Mouse (Mus musculus) kidney, postnatal 36 days (tissue): ENCODE measurements around the gene 4930518I15Rik.
"Not testable (repeated sequence)": the region's sequence is repeated elsewhere in the genome, so short reads cannot be mapped to it uniquely, and the experiment has no call there.

Experiments used
- DNase-seq, 2 experiments: peaks; one replicate each; pipeline ENCODE4 v3.0.0; 2021 to 2022; ENCODE audit warnings: mixed read lengths in 2 of 2

4930518I15Rik gene

DNA sequence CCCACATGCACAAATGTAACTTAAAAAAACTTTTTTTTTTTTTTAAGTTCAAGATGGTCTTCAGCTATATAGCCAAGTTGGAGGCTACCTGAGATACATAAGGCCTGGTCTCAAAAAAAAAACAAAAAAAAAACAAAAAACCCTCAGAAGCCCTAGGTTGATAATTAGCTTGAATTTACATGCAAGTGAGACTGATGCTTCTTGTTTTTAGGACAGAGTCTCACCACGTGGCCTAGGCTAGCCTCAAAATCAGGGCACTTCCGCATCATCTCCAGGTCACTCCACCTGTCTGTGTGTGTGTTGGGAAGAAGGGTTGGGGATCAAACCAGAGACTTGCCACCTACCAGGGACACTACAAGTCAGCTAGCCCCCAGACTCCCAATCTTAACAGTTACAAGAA lies at the start of gene 4930518I15Rik:
4930518I15Rik (minus strand) TSS at position 112 of the 400 bp plus-strand sequence.
- no peak for DNase-seq

DNA sequence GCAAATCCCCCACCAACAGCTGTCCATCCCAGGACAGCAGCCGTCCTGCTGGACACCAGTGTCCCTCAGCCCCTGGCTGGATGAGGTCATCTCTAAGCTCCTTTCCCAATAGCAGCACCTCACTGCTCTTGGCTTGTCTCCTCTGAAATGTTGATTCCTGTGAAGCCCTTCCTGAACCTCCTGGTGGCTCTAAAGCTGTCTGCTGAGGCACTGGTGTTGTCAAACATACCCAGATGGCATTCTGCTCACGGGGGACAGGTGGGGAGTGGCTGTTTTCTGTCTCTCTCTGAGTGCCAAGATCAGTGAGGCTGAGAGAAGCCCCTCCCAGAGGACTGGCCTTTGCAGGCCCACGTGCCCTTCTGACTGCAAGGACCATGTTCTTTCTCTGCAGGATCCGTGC lies 48.2 kb upstream of the 4930518I15Rik start:
- DNase-seq, result not testable (repeated sequence)

DNA sequence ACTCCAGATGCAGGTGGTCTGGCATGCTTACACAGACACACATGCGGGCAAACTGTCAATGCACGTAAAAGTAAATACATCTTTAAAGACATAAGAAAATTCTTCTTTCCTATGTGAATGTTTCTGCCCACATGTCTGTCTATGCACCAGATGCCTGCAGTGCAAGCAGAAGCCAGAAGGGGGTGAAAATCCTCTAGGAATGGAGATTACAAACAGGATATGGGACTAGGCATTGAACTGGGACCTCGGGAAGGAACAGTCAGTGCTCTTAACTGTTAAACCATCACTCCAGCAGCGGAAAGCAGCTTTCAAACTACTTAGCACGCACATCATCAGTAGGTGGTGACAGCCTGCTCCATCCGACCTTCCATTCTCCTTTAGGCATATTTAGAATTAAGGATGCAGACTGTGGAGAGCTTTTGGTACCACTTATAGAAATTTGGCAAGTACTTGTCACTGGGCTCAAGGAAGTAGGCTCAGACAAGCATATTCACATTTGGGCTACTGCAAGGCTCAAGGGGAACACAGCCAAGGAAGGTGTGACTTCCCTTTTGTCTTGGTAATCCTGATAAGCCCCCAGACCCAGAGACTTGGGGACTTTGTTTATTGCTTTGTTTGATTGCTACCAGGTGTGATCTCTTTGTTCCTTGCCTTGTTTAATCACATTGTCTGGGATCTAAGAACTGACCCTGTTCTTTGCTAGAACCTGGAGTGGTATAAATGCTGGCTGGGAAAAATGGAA lies 47.4 kb upstream of the 4930518I15Rik start:
- peak; percentile 56 to 85 for DNase-seq

DNA sequence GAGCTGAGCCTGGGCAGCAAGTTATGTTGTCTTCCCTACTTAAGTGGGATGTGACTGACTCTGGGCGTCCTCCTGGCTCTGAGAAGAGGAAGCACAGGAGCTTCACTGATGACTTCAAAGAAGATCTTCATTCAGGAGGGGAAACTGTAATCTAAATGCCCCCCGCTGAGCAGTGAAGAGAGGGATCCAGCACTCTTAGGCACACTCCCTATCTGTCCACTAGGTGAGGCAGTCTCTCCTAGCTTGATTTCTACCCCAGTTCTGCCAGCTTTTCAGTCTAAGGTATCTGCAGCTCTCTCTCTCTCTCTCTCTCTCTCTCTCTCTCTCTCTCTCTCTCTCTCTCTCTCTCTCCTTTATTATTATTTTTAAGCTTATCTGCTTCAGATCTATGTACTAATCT lies 45.6 kb upstream of the 4930518I15Rik start:
- no peak for DNase-seq

DNA sequence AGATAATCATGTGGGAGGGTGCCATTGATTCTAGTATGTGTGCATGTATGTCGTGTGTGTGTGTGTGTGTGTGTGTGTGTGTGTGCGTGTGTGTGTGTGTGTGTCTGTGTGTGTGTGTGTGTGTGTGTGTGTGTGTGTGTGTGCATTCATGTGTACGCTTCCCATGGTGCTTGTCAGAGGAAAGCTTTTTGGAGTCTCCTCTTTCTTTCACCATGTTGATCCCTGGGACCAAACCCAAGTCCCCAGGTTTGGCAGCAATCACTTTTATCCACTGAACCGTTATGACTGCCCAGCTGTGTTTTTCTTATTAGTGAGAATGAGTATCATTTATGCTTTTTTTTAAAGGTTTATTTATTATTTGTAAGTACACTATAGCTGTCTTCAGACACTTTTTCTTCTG lies 44.7 kb upstream of the 4930518I15Rik start:
- DNase-seq, result not testable (repeated sequence)

DNA sequence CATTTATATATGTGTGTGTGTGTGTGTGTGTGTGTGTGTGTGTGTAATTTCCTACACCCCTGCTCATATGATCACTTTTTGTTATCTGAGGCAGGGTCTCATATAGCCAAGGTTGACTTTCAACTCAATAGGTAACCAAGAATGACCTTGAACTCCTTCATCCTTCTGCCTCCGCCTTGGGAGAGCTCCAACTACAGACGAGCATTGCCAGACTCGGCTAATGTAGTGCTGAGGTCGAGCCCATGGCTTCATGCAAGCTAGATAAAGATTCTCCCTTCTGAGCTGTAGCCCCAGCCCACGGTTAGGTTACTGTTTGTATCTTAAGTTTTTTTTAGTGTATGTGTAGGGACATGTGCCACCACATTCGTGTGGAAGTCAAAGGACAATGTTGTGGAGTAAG lies 44.1 kb upstream of the 4930518I15Rik start:
- DNase-seq, result no peak

DNA sequence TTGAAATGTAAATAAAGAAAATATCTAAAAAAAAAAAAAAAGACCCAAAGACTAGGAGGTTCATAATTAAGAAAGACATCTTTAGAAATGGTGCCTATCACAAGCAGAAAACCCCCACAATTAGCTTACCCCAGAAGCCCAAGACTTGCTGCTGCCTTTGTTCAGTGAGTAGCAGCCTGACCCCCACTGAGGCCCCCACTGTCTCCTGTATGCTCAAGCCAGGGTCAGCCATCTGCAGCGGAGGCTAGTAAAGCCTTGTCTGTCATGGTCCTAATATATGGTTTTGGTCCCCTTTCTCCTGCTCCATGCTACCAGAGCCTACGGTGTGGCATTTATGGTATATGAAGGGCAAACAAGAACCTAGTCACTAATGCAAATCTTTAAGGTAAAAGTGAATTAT lies 43.6 kb upstream of the 4930518I15Rik start:
- no peak for DNase-seq

DNA sequence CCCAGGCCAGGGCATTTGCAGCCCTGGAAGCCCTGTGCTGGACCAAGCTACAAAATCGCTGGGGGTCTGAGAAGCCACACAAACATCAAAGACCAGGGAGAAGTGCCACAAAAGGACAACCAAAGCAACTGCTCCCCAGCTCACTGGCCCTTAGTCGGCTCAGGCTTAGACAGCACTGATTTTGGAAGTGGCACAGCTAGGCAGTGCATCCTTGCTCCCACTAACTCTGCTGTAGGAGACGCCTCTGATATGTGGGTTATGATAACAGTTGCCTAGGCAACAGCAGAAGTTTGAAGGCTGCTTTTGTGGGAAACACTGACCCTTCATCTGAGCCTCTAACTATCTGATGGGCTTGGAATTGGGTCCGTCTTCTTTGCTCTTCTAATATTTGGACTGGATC lies 41.4 kb upstream of the 4930518I15Rik start:
- no peak for DNase-seq

DNA sequence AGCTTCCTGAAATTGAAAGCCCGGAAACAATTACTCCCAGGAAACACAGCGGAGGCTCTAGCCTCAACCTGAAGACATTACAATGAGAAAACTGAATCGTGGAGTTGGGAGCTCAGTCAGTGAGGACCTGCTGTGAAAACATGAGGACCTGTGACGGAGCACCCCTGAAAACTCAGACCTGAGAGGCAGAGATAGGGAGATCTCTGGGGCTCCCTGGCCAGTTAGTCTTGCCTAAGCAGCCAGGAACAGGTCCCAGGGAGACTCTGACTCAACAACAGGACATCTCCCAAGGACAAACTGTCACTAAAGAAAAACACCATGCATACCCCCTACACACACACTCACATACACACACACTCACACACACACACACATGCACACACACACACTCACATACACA lies 40.6 kb upstream of the 4930518I15Rik start:
- DNase-seq, result no peak

DNA sequence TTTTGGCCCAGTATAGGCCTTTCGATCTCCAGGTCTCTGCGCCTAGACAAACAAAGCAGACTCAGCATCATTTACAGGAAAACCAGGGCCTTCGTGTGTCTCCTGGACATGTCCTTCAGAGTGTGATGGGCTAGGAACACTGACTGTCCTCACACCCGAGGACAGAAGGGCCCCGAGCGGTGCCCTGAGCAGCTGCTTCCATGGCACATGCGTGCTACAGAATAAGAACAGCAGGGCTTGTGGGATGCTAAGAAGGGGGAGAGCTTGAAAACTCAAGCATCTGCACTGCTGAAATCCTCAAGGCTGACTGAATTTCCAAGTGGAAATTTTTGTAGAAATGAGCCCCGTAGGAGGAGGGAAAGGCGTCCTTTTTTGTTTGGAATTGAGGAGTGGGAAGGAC lies 39.3 kb upstream of the 4930518I15Rik start:
- no peak for DNase-seq

DNA sequence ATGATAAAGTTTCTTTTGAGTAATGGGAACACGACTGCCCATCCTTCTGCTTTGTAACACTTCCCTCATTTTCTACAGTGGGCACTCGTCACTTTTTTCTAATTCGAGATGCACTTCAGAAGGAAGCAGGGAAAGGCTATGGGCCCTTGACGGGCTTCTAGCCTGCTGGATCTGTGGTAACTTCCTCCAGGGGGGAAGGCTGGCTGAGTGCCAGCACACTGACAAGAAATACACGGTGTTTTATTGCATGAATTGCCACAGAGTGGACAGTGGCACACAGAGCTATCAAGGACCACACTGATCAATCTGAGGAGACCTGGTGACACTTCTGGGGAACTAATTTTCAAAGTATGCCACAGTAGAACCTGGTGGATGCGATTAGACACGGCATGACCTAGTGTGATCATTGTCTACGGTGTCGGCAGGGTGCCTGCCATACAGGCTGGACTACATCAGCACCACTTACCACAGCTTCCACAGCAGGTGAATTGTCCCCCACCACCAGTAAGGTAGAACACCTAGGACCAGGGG lies 38.7 kb upstream of the 4930518I15Rik start:
- no peak for DNase-seq

DNA sequence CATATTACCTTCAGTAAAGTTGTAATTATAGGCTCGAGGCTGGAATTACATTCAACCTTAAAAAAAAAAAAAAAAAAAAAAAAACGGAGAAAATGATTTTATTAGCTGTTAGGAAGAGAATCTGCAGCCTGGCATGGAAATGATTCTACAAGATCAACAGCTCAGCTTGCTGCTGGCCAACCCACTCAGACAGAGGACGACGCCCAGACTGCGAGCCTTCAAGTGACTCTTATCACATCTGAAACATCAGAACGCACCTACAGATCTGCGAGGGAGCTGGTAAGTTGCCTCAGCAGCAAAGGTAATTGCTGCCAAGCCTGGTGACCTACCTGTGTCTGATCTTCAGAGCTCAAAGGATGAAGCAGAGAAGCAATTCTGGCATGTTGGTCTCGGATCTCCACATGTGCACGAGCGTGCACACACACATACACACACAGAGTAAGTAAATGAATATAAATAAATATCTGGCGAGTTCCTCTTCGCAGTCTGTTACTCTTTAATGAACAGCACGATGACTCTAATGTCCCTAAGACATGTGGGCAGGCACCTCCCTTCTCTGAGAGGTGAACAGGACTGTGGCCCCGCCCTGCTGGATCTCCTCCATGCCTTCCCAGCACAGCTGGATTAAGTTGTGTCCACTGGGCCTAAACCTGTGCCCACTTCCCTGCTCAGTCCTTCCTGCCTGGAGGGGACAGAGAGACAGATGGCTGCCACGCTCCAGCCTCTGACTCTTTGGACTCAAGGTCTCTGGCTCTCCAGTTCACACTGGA lies 36.9 kb upstream of the 4930518I15Rik start:
- DNase-seq, result peak; percentile 18 to 60

DNA sequence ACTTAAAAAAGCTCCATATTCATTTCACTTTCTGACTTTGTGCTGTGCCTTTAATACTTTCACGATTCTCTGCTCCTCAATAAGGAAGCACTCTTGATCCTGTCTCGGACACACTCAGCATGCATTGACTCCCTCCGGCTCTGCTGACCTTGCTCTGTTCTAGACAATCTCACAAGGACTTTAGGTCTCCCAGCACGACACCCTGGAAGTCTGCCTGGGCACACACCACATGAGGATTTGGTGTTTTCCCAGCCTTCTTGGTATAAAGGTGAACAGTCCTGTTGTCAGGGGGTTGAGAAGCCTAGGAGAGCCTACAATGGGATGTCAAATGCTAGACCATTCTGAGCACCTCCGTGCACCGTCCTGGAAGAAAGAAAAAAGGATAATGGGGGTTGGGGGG lies 35.1 kb upstream of the 4930518I15Rik start:
- no peak for DNase-seq

DNA sequence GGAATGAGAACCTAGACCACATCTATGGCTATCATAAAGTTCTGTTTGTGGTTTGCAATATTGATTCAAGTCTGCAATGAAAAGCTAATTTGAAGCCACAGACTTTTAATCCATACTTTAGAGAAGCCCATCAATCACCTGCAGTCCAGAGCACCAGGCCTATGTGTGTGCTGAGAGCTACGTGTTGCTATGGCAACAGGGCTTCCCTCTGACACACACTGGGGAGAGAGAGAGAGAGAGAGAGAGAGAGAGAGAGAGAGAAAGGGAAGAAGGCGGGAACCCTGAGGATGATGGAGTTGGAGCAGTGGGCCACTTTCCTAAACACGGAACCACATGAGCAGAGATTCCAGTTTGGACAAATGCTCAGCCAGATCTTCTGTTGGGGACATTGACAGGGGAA lies 34.5 kb upstream of the 4930518I15Rik start:
- no peak for DNase-seq

DNA sequence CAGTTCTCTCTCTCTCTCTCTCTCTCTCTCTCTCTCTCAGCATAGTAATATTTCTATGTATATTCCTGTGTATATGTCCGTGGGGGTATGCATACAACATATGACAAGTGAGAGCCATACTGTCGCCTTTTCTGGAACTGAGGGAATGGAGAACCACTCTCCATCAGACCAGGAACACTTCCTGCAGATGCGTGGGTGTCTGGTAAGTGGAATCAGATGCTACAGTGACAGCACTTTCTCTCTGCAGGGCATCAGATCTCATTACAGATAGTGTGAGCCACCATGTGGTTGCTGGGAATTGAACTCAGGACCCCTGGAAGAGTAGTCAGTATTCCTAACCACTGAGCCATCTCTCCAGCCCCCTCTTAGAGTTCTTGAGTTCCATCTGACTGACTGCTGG lies 30.7 kb upstream of the 4930518I15Rik start:
- no peak for DNase-seq

DNA sequence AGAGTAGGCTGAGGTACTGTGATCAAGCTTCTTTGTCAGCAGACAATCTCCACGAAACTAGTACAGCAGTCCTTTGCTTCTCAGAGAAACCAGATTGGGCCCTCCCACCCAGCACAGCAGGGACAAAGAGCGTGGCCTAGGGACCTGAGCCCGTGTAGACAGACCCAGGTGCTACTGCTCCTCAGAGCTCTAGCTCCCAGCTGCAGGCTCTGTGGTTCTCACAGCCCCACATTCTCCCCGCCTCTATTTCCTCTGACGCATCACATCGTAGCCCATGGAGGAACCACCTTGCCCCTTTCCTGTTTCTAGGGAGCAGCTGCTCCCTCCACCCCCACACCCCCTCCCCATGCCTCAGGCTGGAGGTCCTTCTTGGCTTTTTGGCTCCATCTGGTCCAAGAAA lies 29.3 kb upstream of the 4930518I15Rik start, which contains the start of gene Sla2:
Sla2 (minus strand) TSS at position 176 of the 400 bp plus-strand sequence.
- DNase-seq, result no peak

DNA sequence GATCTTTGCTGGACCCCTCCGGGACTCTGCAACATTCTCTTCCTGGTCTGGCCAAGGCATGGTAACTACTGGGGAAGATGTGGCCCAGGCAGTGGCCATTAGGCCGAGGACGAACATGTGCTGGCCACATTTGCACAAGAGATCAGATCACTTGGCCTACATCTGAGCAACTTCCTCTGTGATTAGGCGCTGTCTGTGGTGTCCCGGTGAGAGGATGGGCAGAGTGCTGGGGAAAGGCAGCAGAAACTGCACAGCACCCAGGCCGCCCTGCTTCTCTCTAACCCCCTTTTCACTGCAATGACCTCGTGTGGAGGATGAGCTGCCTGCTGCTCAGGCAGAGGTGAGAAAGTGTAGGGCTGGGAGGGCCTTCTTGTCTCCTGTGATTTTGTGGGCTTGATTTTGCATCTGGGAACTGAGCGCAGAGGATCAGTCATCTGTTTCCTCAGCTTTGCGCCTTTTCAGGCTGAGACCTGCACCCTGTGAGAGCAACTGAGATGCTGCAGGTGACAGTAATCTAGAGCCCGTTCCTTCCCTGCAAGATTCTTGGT lies 28.4 kb upstream of the 4930518I15Rik start:
- DNase-seq, result no peak

DNA sequence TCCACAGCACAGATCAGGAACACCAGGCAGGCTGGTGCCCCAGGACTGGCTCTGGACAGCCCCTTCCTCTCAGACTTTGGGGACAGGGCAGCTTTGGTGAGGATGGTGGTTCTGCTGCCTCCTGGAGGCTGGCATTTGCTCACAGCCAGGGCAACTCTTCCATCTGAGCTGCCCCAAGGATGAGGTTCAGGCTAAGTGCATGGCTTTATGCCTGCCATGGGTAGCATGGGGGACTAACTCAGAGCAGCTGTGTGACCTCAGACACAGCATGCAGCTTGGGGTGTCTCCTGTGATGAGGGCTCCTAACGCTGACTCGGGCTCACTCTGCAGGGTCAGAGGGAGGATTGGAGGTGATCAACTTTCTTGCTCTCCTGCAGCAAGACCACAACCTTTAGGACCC lies 27.9 kb upstream of the 4930518I15Rik start:
- DNase-seq, result not testable (repeated sequence)

DNA sequence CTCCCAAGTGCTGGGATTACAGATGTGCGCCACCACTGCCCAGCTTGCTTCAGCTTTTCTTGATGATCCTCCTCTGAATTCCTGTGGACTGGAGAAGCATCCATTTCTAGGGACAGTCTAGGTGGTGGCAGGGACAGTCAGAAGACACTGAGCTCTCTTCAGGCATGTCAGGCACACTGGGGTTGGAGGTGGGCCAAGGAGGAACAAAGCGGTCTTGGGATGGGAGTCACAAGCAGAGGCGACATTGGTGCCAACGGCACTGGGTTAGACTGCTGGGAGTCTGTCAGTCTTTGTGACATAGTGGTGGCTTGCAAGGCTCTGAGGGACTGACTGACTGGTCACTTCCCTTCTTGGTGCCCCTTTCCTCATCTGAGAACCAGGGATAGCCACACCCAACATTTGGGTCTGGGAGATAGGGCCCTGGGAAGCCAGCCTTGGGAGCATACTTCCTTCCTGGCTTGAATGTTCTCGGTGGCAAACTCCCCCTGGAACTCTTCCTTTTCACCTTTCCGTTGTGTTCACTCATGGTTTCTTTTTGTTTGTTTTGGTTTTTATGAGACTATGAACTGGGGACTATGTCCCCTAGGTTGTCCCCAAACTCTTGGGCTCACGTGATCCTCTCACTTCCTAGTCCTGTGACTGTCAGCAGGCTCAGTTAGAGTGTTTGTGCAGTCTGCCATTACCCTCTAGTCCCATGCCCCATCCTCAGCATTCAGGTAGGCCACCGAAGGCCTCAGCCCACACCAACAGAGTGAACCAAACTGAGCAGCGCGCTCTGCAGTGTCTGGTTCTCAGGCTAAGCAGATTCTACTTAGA lies 26.9 kb upstream of the 4930518I15Rik start:
- DNase-seq, result peak in 1 of 2 experiments; percentile 26

DNA sequence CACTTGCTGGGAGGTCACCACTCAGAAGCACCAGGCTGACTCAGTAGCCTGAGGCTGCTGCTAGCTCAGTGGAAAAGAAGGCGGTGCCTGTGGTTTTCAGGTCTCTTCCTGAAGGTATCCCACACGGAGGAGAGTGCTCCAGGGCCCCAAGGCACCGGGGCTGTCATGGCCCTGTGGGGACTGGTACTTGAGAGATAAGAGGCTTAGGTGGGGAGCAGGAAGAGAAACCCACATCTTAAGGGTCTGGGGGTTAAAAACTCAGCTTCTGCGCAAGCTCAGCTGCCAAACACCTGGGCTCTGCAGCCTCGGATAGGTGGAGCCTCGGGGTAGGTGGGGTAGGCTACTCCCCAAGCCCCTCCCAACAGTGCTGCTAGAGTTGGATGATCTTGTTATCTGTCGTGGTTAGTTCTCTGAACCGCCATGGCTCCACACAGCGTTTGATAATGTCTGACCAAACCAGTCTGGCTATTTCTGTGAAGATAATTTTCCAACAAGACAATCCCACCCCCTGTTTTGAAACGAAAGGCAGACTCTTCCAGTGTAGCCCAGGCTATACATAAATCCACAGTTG lies 24.8 kb upstream of the 4930518I15Rik start:
- DNase-seq, result no peak

DNA sequence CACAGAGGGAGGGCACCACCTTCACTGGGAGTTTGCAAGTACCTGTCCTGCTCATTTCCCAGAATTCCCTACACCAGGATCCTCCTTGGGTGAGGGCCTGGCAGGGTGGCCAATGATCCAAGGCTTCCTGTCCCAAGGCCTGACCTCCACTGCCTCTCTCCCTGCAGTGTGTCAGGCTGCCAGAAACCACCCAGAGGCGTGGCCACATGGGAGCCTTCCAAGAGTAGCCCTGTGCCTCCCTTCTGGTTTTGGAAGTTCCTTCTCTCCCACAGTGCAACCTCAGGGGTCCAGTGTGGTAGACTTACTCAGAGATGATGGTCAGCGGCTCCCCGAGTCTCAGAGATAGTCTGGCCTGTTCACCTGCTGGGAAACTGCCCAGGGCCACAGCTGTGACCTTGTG lies 21.8 kb upstream of the 4930518I15Rik start:
- no peak for DNase-seq

DNA sequence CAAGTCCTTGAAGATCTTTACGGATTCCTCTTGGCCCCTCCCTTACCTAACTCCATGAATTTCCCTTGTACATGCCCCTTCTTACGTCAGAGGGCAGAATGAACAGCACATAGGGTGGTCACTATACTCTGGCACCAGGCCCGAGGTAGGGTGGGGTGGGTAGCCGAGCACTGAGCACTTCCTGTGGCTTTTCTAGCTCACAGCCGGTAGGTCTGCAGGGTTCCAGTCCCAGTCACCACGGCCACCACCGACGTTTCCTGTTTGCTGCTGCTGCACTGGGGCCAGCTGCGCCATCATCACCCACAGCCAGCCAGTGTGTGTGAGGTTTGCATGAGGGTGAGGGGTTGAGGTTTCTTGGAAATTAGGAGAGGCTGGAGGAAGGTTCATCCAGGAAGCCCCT lies 20.0 kb upstream of the 4930518I15Rik start:
- peak; percentile 16 to 31 for DNase-seq
